Mouse (Mus musculus): ENCODE measurements at regions not wholly inside any gene's neighbourhood (a gene's known extent, or its start where the extent isn't known, plus 50 kb on each side); places are given as distances from the start of the nearest gene placed in this dataset.

GRCm38 (mm10) chr14:104658751-104659150 is 136.3 kb upstream of the Rnf219 start:
- DNase-seq: no peak

- no peak for DNase-seq
Observed at GRCm38 (mm10) chr14:104649980-104650379, 127.5 kb upstream of the Rnf219 start.

- DNase-seq: no peak
Observed at GRCm38 (mm10) chr14:104644626-104645025, 122.2 kb upstream of the Rnf219 start.

- no peak for DNase-seq
Observed at GRCm38 (mm10) chr14:104642783-104643182, 120.3 kb upstream of the Rnf219 start.

GRCm38 (mm10) chr14:104639300-104639699 is 116.9 kb upstream of the Rnf219 start:
- DNase-seq: no peak

- DNase-seq: no peak
Observed at GRCm38 (mm10) chr14:104611467-104611866, 89.0 kb upstream of the Rnf219 start.

GRCm38 (mm10) chr14:104610378-104610777 is 87.9 kb upstream of the Rnf219 start:
- no peak for DNase-seq

- DNase-seq: no peak
Observed at GRCm38 (mm10) chr14:104594851-104595250, 72.4 kb upstream of the Rnf219 start.

Data from thymus, postnatal 25 days (tissue).